Mouse (Mus musculus) megakaryocyte, embryonic 14.5 days (primary cell): ENCODE results near the gene Skp2.

Experiments used
- FLI1 ChIP-seq: IDR thresholded peaks from 2 replicates; pipeline ENCODE4 v1.6.1; 2012; ENCODE audit warnings: low read length, inconsistent platforms, mixed read lengths
- GATA1 ChIP-seq: IDR thresholded peaks from 3 replicates; pipeline ENCODE4 v1.6.1; 2012; ENCODE audit warnings: mixed read lengths, low read length, inconsistent platforms, borderline replicate concordance

- TF ChIP-seq GATA1 (no peak), FLI1 (no peak)
Measured at GRCm38 (mm10) chr15:9086813-9087212, 68.4 kb downstream of the Skp2 start.
